Mouse (Mus musculus) heart, adult 9 months (tissue): ENCODE measurements around the gene Slc35b3.
A peak's percentile ranks its signal among the peaks of the same experiment; 100 is the strongest.

Experiments
- DNase-seq, 2 experiments: peaks; one replicate each; pipeline ENCODE4 v3.0.0; 2022; ENCODE audit warnings: low spot score in 2 of 2

Gene Slc35b3

DNA sequence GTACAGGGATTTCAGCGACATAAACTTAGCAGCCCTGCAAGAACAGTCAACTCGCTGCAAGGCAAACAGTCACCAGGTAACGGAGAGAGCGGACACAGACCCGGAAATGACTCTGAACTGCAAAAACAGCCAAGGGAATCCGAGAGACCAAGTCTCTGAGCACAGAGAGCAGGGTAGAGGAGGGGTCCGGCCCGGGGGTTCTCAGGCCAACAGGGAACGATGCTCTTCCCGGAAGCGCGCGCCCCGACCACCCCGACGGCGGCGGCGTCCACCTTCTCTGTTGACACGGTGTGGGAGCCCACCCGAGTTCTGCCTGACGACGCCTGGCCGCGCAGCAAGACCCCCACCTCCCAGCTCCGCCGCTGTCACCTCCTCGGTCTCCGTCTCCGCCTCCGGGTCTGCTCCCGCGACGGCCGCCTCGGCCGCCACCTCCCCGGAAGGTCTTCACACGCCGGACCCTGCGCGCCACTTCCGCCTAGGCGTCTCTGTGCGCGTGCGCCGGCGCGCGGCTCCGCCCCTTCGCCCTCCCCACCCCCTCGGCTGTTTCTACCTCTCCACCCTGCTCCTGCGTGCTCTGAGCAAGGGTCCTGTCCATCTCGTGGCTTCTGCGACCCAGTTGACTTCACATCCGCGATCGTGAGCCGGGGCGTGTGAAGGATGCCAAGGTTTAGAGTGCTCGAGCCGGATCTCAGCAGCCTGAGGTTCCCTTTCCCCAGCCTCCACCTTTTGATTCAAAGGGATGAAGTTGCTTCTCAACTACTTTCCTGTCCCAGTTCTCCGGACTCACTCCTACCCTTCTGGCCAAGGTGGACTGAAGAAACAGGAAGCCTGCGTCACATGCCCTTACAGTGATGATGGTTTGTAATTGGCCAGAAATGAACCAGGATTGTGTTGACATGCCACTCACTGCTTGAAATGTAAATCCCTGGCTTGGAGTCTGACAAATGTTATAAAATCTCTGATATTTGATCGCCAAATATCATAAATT is at the start of gene Slc35b3:
Gene Slc35b3 (minus strand): TSS at position 813 of the 988 bp plus-strand sequence.
- DNase-seq = peak; percentile 84 to 86

DNA sequence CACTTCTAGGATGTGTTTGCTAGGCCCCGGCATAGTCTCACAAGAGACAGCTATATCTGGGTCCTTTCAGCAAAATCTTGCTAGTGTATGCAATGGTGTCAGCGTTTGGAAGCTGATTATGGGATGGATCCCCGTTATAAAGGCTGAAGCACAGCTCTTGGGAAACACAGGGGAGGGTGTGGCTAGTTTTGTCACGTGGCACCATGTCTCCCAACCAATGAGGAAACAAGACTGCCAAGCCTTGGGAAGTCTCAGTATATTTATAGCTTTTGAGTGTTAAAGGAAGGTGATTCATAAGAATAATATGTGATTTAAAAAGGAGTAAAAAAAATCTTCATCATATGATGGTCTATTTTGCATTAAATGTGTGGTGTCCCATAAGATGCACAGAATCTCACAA is 49.6 kb upstream of the Slc35b3 start:
- DNase-seq = no peak

- DNase-seq = no peak
Observed at GRCm38 (mm10) chr13:39003101-39003762, 42.6 kb upstream of the Slc35b3 start.

GRCm38 (mm10) chr13:39002424-39002823 is 41.7 kb upstream of the Slc35b3 start:
- no peak for DNase-seq

DNA sequence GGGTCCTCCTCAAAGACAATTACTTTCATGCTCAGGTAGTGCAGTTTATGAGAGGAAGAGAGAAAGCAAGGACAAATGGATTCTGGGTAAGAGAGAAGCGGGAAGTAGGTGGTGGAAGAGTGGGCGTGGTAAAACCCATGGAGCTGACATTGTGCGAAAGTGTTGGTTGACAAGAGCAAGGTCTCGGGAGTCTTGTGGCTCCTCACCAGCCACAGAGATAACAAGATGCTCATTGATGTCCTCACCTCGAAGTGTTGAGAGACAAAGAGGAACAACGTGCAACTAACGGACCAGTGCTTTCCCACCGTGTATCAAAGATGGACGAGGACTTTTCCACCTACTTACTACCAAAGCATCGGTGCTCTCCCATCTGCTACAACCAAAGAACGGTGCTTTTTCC is 40.8 kb upstream of the Slc35b3 start:
- DNase-seq = peak in 1 of 2 experiments; percentile 3

DNA sequence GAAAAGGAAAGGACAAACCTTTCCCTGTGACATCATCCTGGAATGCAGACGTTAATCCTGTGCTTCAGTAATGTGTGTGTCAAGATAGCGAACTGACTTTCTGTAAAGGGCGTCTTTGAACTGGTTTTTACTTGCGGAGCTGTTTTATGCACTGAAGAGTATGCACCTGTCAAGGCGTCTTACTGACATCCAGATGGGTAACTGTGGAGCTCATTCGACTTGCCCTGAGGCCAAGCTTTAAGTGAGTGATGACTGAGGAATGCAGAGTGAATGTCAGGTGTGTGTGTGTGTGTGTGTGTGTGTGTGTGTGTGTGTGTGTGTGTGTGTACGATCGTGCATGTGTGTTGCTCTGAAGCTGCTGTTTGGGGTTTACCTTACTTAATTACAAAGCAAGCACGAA is 38.3 kb upstream of the Slc35b3 start:
- DNase-seq = no peak

DNA sequence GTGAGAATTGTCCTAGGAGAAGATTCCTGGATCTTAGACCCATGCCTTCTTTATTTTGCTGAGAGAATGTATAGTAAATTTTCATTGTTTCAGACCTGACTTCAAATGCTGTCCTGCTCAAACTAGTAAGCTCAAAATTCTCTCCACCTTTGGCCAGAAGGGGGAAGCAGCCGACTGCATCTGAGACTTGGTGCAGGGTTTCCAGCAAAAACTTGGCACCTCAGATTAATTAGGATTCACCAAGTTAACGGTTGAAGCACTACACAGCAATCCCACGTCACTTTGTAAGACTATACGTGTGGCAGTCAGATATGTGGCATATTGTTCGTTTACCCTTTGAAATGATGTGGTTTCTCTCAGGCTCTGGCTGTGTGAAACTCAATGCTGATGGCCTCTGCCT is 31.9 kb upstream of the Slc35b3 start:
- DNase-seq = no peak

DNA sequence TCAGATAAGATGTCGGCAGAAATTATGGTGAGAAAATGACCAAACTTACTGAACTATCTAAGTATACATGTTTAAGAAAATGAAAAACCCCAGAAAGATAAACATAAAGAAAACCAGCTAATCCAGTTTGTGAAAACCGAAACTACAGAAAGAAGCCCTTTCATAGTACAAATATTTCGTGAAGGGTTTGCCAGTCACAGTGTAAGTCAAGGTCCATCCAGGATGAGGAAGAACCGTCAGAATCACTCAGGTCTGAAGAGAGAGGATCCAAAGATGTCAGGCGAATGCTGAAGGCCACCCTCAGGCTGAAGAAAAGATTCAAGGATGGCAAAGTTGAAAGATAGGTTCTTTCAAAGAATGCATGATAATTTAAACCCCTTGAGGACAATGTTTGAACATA is 23.1 kb upstream of the Slc35b3 start:
- DNase-seq = no peak

GRCm38 (mm10) chr13:38980900-38981299 is 20.2 kb upstream of the Slc35b3 start:
- no peak for DNase-seq

DNA sequence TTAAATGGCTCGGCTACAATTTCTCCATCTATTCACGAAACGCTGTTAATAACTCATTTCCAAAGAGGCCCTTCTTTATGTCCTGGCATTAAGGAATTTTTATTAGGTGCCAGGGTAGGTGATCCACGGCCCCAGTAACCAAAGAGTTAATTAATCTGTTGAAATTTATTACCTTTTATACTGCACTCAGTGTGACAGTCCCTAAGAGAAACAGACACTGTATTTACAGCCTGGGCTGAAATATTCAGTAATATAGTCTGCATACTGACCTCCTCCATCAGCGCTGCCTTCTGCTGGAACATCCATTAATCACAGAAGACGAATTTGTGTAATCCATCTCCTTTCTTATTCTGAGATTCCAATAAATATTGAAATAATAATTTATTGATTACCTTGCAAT is 16.3 kb upstream of the Slc35b3 start:
- DNase-seq = no peak

GRCm38 (mm10) chr13:38975853-38976252 is 15.2 kb upstream of the Slc35b3 start:
- no peak for DNase-seq

DNA sequence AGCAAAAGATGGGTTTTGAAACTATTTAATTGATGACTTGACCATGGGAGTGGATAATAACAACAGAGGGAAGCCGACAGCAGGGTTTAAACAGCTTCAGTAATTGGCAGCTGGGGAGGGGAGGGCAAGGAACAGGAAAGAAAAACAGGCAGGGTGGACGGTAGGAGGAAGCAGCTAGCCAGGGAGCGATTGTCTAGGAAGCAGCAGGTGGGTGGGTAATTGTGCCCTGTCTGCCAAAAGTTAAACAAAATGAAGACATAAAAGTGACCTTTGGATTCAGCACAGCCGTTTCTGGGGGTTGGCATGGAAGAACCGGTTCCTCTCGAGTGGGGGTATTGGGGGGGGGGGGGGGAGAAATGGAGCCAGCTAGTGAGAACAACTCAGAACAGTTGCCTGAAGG is 11.9 kb upstream of the Slc35b3 start:
- no peak for DNase-seq

- no peak for DNase-seq
Observed at GRCm38 (mm10) chr13:38971047-38971446, 10.4 kb upstream of the Slc35b3 start.

DNA sequence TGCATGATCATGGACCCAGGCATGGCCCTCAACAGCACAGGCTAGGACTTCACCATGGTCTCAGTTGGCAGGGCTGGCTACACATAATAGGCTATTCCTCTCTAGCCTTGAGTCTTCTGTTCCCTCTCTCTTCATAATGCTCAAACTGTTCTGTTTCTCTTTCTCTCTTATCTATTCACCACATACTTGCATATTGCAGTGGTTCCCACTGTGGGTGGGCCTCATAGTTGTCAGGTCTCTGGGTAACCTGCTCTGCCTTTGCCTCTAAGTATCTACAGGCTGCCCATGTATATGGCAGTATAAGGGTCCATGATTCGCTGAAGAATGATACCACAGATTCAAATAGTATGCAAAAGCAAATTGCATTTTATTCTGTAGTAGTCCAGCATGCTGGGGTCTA is 6.8 kb upstream of the Slc35b3 start:
- DNase-seq = no peak

DNA sequence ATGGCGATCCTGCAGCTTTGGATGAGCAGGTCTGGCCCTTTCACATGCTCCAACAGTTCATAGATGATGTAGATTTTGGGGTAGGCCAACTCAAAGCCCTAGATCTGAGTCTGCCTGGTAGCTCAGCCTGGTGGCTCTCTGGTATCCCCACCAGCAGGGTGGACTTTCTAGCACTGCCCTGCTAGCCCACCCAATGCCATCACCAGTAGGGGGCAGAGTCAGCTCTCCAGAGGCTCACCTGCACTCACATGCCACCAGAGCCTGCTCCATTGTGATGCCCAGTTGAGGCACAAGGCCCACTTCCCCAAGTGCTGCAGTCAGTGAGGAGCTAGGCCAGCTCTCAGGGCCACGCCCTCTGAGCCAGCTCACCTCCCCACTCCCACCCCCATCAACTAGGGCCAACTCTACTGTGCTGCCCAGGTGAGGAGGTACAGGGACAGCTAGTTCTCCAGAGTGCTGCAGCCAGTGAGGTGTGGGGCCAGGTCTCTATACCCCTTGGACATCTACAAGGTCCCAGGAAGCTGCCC is 6.3 kb upstream of the Slc35b3 start:
- DNase-seq = no peak

DNA sequence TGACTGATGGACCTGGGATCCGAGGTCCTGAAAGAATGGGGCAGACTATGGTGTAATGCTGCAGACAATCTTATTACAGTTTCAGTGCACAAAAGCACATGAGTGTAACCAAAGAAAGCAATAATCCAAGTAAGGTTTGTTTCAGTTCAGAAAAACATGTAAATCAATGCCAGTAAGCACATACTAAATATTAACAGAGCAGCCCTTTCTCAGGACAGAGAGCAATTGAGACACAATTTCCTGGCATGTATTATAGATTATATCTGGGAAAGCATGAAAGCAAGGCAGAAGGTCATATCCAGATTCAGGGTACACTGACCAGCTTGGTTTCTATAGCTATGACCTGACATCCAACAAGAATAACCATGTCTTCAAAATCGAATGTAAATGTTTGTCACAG is 2.1 kb upstream of the Slc35b3 start:
- no peak for DNase-seq

GRCm38 (mm10) chr13:38958037-38958436 is 2.6 kb downstream of the Slc35b3 start:
- no peak for DNase-seq

DNA sequence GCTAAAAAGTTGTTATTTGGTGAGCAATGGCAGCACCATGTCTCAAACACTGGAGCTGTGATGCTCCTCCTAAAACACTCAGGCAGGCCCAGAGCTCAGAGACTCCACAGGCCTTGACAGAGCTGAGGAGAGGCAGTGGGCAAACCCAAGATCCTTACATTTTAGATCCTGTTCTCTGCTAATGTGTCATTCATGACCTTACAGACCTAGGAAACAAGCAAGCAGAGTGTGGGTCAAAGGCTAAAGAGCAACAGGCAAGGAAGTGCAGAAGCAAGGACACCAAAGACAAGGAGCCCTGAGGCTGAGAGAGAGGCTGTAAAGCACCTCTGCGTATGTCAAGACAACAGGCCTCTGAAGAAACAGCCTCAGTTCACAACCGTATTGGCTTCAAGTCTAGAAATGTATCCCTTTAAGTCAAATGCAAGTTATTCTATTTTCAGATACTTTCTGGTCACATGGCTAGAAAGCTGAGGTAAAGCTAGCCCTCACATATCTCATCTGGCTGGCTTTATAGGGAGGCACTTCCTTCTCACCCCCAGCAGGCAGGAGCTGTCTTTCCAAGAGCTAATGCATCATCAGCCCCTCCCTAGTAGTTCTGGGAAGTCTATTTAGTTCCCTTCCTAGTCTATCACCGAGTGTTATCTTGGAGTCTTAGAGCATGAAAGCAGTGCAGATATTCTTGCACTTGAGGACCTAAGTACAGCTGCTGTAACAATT is 14.2 kb downstream of the Slc35b3 start:
- DNase-seq = no peak

- no peak for DNase-seq
Observed at GRCm38 (mm10) chr13:38945767-38946166, 14.9 kb downstream of the Slc35b3 start.

GRCm38 (mm10) chr13:38944951-38945350 is 15.7 kb downstream of the Slc35b3 start:
- no peak for DNase-seq

DNA sequence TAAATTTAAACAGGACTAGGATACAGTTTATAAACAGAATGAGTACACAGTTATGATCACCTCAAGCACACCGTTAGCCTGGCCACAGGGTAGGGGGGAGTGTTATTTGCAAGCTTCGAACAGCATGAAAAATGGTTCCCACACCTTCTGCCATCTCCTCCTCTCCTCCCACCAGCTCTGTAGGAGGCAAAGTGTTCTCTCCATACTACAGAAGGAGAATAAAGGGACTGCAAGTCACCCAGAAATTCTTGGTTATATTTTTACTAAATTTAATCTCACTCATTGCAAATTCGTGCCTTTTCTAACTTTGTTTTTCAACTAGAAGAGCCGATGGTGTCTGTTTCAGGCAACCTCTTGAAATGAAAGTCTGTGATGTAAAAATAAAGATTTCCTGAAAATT is 18.9 kb downstream of the Slc35b3 start:
- no peak for DNase-seq

- no peak for DNase-seq
Observed at GRCm38 (mm10) chr13:38941280-38941679, 19.4 kb downstream of the Slc35b3 start.
